Mouse (Mus musculus): ENCODE measurements around the gene Stk39. TPM values are rescaled to one million over a fixed set of nuclear protein-coding genes. Genes with fewer than 3 reads are reported as not detected.

The Stk39 gene
- polyA plus RNA-seq (2017; shearing (Covaris generic)): 10 to 100 TPM; 10.6 to 13.9 TPM

- peak; percentile 70 for ATAC-seq
Observed at GRCm38 (mm10) chr2:68471759-68472550, at the start of gene Stk39. Stk39 (minus strand) TSS chr2:68472268.

GRCm38 (mm10) chr2:68515409-68515808, 43.3 kb upstream of the Stk39 start:
- no peak for ATAC-seq

- ATAC-seq: no peak
Observed at GRCm38 (mm10) chr2:68503202-68503601, 31.1 kb upstream of the Stk39 start.

- no peak for ATAC-seq
Observed at GRCm38 (mm10) chr2:68502734-68503133, 30.7 kb upstream of the Stk39 start.

- no peak for ATAC-seq
Observed at GRCm38 (mm10) chr2:68502236-68502635, 30.2 kb upstream of the Stk39 start.

- ATAC-seq: no peak
Observed at GRCm38 (mm10) chr2:68486275-68486674, 14.2 kb upstream of the Stk39 start.

GRCm38 (mm10) chr2:68485141-68485540, 13.1 kb upstream of the Stk39 start:
- peak; percentile 67 for ATAC-seq

- no peak for ATAC-seq
Observed at GRCm38 (mm10) chr2:68482896-68483295, 10.8 kb upstream of the Stk39 start.

- ATAC-seq: no peak
Observed at GRCm38 (mm10) chr2:68479823-68480222, 7.8 kb upstream of the Stk39 start.

GRCm38 (mm10) chr2:68472921-68473320, 853 bp upstream of the Stk39 start:
- ATAC-seq: no peak

GRCm38 (mm10) chr2:68472551-68472910, 463 bp upstream of the Stk39 start:
- ATAC-seq: peak; percentile 6

GRCm38 (mm10) chr2:68470891-68471758, 943 bp downstream of the Stk39 start:
- peak; percentile 67 for ATAC-seq

GRCm38 (mm10) chr2:68469491-68469890, 2.6 kb downstream of the Stk39 start:
- no peak for ATAC-seq

- ATAC-seq: no peak
Observed at GRCm38 (mm10) chr2:68468698-68469097, 3.4 kb downstream of the Stk39 start.

GRCm38 (mm10) chr2:68468259-68468658, 3.8 kb downstream of the Stk39 start:
- ATAC-seq: no peak

GRCm38 (mm10) chr2:68467085-68467978, 4.7 kb downstream of the Stk39 start:
- ATAC-seq: no peak

GRCm38 (mm10) chr2:68466124-68467070, 5.7 kb downstream of the Stk39 start:
- ATAC-seq: peak; percentile 90

- no peak for ATAC-seq
Observed at GRCm38 (mm10) chr2:68465266-68466123, 6.6 kb downstream of the Stk39 start.

GRCm38 (mm10) chr2:68464456-68464855, 7.6 kb downstream of the Stk39 start:
- no peak for ATAC-seq

- no peak for ATAC-seq
Observed at GRCm38 (mm10) chr2:68463801-68464200, 8.3 kb downstream of the Stk39 start.
